Mouse (Mus musculus): ENCODE results near the gene Tfap4. TPM values are rescaled to one million over a fixed set of nuclear protein-coding genes. Genes with fewer than 3 reads are reported as not detected.

Tfap4 gene
- total RNA-seq, 2 experiments from 2014 or later: 3.0 to 5.1 TPM

- DNase-seq: no peak
- Histone ChIP-seq H3K27ac (peak overlapping the region; percentile 99), H3K4me3 (peak overlapping the region; percentile 81)
- intact Hi-C loops (cut with DNase I): no loop called here
- no peak for TF ChIP-seq CTCF (IDR thresholded peaks at IDR 0.05)
These were observed 38.5 kb downstream of the Tfap4 start for GRCm38 (mm10) chr16:4521074-4521667.

- intact Hi-C loops (cut with DNase I): no loop called here
- H3K27ac ChIP-seq: peak overlapping the region; percentile 99
- TF ChIP-seq CTCF (IDR thresholded peaks at IDR 0.05): no peak
- DNase-seq: no peak
- H3K4me3 ChIP-seq: peak overlapping the region; percentile 81
These were observed 39.0 kb downstream of the Tfap4 start for GRCm38 (mm10) chr16:4520673-4521072.

GRCm38 (mm10) chr16:4519825-4520224 lies 39.8 kb downstream of the Tfap4 start:
- Histone ChIP-seq H3K27ac (peak overlapping the region; percentile 99), H3K4me3 (peak overlapping the region; percentile 81)
- intact Hi-C loops (cut with DNase I): no loop called here
- no peak for TF ChIP-seq CTCF (IDR thresholded peaks at IDR 0.05)
- no peak for DNase-seq

GRCm38 (mm10) chr16:4519157-4519556 lies 40.5 kb downstream of the Tfap4 start:
- H3K4me3 ChIP-seq: peak overlapping the region; percentile 81
- intact Hi-C loops (cut with DNase I): no loop called here
- no peak for TF ChIP-seq CTCF (IDR thresholded peaks at IDR 0.05)
- peak overlapping the region; percentile 99 for H3K27ac ChIP-seq
- DNase-seq: peak; percentile 52

GRCm38 (mm10) chr16:4517906-4518305 lies 41.7 kb downstream of the Tfap4 start:
- intact Hi-C loops (cut with DNase I): no loop called here
- no peak for DNase-seq
- no peak for TF ChIP-seq CTCF (IDR thresholded peaks at IDR 0.05)
- Histone ChIP-seq H3K4me3 (peak overlapping the region; percentile 81), H3K27ac (peak overlapping the region; percentile 99)

GRCm38 (mm10) chr16:4514383-4514782 lies 45.3 kb downstream of the Tfap4 start:
- Histone ChIP-seq H3K27ac (peak overlapping the region; percentile 99), H3K4me3 (peak overlapping the region; percentile 42)
- DNase-seq: peak; percentile 47
- intact Hi-C loops (cut with DNase I): no loop called here
- peak; percentile 16; the same call in 1 of the 2 replicates for TF ChIP-seq CTCF (IDR thresholded peaks at IDR 0.05)

GRCm38 (mm10) chr16:4512661-4513438 lies 46.8 kb downstream of the Tfap4 start:
- Histone ChIP-seq H3K27ac (peak overlapping the region; percentile 99), H3K4me3 (peak overlapping the region; percentile 42)
- DNase-seq: peak; percentile 92
- intact Hi-C loops (cut with DNase I): no loop called here
- TF ChIP-seq CTCF (IDR thresholded peaks at IDR 0.05): no peak

GRCm38 (mm10) chr16:4511371-4511770 lies 48.3 kb downstream of the Tfap4 start:
- intact Hi-C loops (cut with DNase I): no loop called here
- TF ChIP-seq CTCF (IDR thresholded peaks at IDR 0.05): no peak
- Histone ChIP-seq H3K4me3 (peak overlapping the region; percentile 23), H3K27ac (peak overlapping the region; percentile 99)
- DNase-seq: no peak

GRCm38 (mm10) chr16:4506181-4506580 lies 53.5 kb downstream of the Tfap4 start:
- no peak for TF ChIP-seq CTCF (IDR thresholded peaks at IDR 0.05)
- intact Hi-C loops (cut with DNase I): no loop called here
- Histone ChIP-seq H3K27ac (peak overlapping the region; percentile 75), H3K4me3 (peak overlapping the region; percentile 3; the same call in 1 of the 2 replicates)
- DNase-seq: no peak

- intact Hi-C loops (cut with DNase I): no loop called here
- TF ChIP-seq CTCF (IDR thresholded peaks at IDR 0.05): no peak
- H3K4me3 ChIP-seq: peak overlapping the region; percentile 11; the same call in 1 of the 2 replicates
- no peak for DNase-seq
- peak overlapping the region; percentile 87 for H3K27ac ChIP-seq
These were observed 56.2 kb downstream of the Tfap4 start for GRCm38 (mm10) chr16:4503495-4503894.

- H3K4me3 ChIP-seq: peak overlapping the region; percentile 17
- intact Hi-C loops (cut with DNase I): no loop called here
- peak overlapping the region; percentile 87 for H3K27ac ChIP-seq
- TF ChIP-seq CTCF (IDR thresholded peaks at IDR 0.05): no peak
- DNase-seq: no peak
These were observed 57.1 kb downstream of the Tfap4 start for GRCm38 (mm10) chr16:4502568-4502967.

- Histone ChIP-seq H3K27ac (peak overlapping the region; percentile 87), H3K4me3 (peak overlapping the region; percentile 37)
- TF ChIP-seq CTCF (IDR thresholded peaks at IDR 0.05): no peak
- no peak for DNase-seq
- intact Hi-C loops (cut with DNase I): no loop called here
These were observed 58.0 kb downstream of the Tfap4 start for GRCm38 (mm10) chr16:4501703-4502102.

- DNase-seq: peak; percentile 89
- Histone ChIP-seq H3K4me3 (peak overlapping the region; percentile 37), H3K27ac (peak overlapping the region; percentile 87)
- intact Hi-C loops (cut with DNase I): no loop called here
- no peak for TF ChIP-seq CTCF (IDR thresholded peaks at IDR 0.05)
These were observed 58.9 kb downstream of the Tfap4 start for GRCm38 (mm10) chr16:4500598-4501385.
